Comparison of ENCODE assay signal across 8 mouse cellular contexts in genomic region chrX:13344701-13345100, GRCm38 (mm10).
DNase-seq lines count a peak whose midpoint lies in the region; ATAC-seq lines count a peak whose summit lies in the region.

No protein-coding gene starts in this region.

- H3K4me1 ChIP-seq in embryonic facial prominence, embryonic 11.5 days (ENCODE audit: control insufficient read depth, insufficient read depth, low read length): no peaks in the 10 kb centered on the region
- H3K4me1 ChIP-seq in heart, embryonic 16.5 days (ENCODE audit: control insufficient read depth, insufficient read depth, low read length): peaks cover 9% of the 10 kb centered on the region
- peaks cover 19% of the 10 kb centered on the region for H3K4me1 ChIP-seq in midbrain, embryonic 15.5 days

- no peaks in the 10 kb centered on the region for H3K27me3 ChIP-seq in embryonic facial prominence, embryonic 11.5 days (ENCODE audit: control insufficient read depth, insufficient read depth, low read length)
- H3K27me3 ChIP-seq in heart, embryonic 16.5 days (ENCODE audit: control insufficient read depth, insufficient read depth, low read length): peaks cover 18% of the 10 kb centered on the region
- no peaks in the 10 kb centered on the region; the same call in 1 of the 2 replicates for H3K27me3 ChIP-seq in midbrain, embryonic 15.5 days (replicated peaks)

- 0% methylated on average over 5 of the region's 5 CpGs for WGBS in embryonic facial prominence, embryonic 11.5 days
- 11% methylated on average over 5 of the region's 5 CpGs for WGBS in heart, embryonic 16.5 days
- 4% methylated on average over 5 of the region's 5 CpGs for WGBS in midbrain, embryonic 15.5 days

- DNase-seq in ovary, postnatal 10 days (ENCODE audit: low spot score): peak; percentile 3
- DNase-seq in ovary, postnatal 36 days (ENCODE audit: low spot score): no peak
- peak; percentile 84 for DNase-seq in embryonic facial prominence, embryonic 11.5 days (ENCODE audit: low spot score)
- peak; percentile 15 to 52 for DNase-seq in kidney, postnatal 25 days
- DNase-seq in spleen, adult 12 weeks (ENCODE audit: low spot score): no peak
- no peak for DNase-seq in layer of hippocampus, adult 9-10 months (ENCODE audit: low spot score)

- H3K4me2 ChIP-seq in embryonic facial prominence, embryonic 11.5 days (ENCODE audit: low read depth, low read length): no peak overlapping the region
- H3K4me2 ChIP-seq in heart, embryonic 16.5 days (ENCODE audit: low read depth, low read length): peak overlapping the region; percentile 20; the same call in 1 of the 2 replicates
- peak overlapping the region; percentile 61 for H3K4me2 ChIP-seq in midbrain, embryonic 15.5 days

- H3K4me3 ChIP-seq in embryonic facial prominence, embryonic 11.5 days (ENCODE audit: low read depth, low read length): no peak overlapping the region
- no peak overlapping the region for H3K4me3 ChIP-seq in heart, embryonic 16.5 days (ENCODE audit: low read length)
- H3K4me3 ChIP-seq in midbrain, embryonic 15.5 days: peak overlapping the region; percentile 12; the same call in 1 of the 2 replicates

- H3K9me3 ChIP-seq in embryonic facial prominence, embryonic 11.5 days (replicated peaks; ENCODE audit: control insufficient read depth, low read length): no peaks in the 10 kb centered on the region
- H3K9me3 ChIP-seq in heart, embryonic 16.5 days (replicated peaks; ENCODE audit: control insufficient read depth, low read length): no peaks in the 10 kb centered on the region
- no peaks in the 10 kb centered on the region for H3K9me3 ChIP-seq in midbrain, embryonic 15.5 days

- no peaks in the 10 kb centered on the region for H3K36me3 ChIP-seq in embryonic facial prominence, embryonic 11.5 days (replicated peaks; ENCODE audit: control insufficient read depth, insufficient read depth, low read depth, low read length)
- no peaks in the 10 kb centered on the region for H3K36me3 ChIP-seq in heart, embryonic 16.5 days (ENCODE audit: control insufficient read depth, insufficient read depth)
- no peaks in the 10 kb centered on the region for H3K36me3 ChIP-seq in midbrain, embryonic 15.5 days (replicated peaks)

- peak overlapping the region; percentile 79 for H3K27ac ChIP-seq in embryonic facial prominence, embryonic 11.5 days (replicated peaks; ENCODE audit: low read depth, low read length)
- peak overlapping the region; percentile 88 for H3K27ac ChIP-seq in heart, embryonic 16.5 days (ENCODE audit: low read length)
- peak overlapping the region; percentile 94 for H3K27ac ChIP-seq in midbrain, embryonic 15.5 days

- ATAC-seq in embryonic facial prominence, embryonic 11.5 days (replicated peaks; ENCODE audit: insufficient number of reproducible peaks, low FRiP score, low TSS enrichment, low read depth): peak; percentile 55
- ATAC-seq in heart, embryonic 16.5 days (replicated peaks; ENCODE audit: extremely low read depth, insufficient read depth, low FRiP score): peak; percentile 38
- no peak for ATAC-seq in midbrain, embryonic 15.5 days (replicated peaks)

- H3K9ac ChIP-seq in embryonic facial prominence, embryonic 11.5 days (replicated peaks; ENCODE audit: low read length): no peak overlapping the region; the same call in 1 of the 2 replicates
- H3K9ac ChIP-seq in heart, embryonic 16.5 days (ENCODE audit: low read length): peak overlapping the region; percentile 38; the same call in 1 of the 2 replicates
- H3K9ac ChIP-seq in midbrain, embryonic 15.5 days: no peak overlapping the region

Comparison
In these comparisons a context has a peak if more than half of its experiments do, and no peak if none do; other contexts are left out.
1. DNase-seq: peak in ovary, postnatal 10 days (single experiment), embryonic facial prominence, embryonic 11.5 days (single experiment) and kidney, postnatal 25 days (2 of 2); none in ovary, postnatal 36 days (single experiment), spleen, adult 12 weeks (single experiment) and layer of hippocampus, adult 9-10 months (single experiment).
2. Peak in every context shown above with its lines, with median percentiles within 50 percentile points of each other: H3K27ac ChIP-seq.